Mouse (Mus musculus) embryo, embryonic 11.5 days (tissue): ENCODE data around the gene Ddx19b.
"Not testable (repeated sequence)": the region's sequence is repeated elsewhere in the genome, so short reads cannot be mapped to it uniquely, and the experiment has no call there.

Experiments used
- DNase-seq: peaks from one replicate; pipeline ENCODE4 v3.0.0-alpha.2; 2012; ENCODE audit warnings: low read depth, low spot score

Ddx19b gene

DNA sequence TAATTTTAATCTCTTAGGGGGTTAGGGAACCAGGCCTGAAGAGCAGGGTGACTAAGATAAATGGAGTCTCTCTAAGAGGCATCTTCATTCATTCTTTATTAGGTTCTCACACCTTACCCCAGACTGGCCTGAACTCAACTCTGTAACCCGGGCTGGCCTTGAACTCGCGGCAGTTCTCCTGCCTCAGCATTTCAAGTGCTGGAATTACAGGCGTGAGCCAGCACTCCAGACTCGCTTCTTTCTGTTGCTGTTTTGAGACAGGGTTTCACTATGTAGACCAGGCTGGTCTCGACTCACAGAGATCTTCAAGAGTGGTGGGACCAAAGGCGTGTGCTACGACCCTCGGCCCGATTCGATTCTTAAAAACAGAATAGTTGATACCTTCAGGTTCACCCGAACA lies 2.7 kb upstream of the Ddx19b start:
- DNase-seq = no peak

DNA sequence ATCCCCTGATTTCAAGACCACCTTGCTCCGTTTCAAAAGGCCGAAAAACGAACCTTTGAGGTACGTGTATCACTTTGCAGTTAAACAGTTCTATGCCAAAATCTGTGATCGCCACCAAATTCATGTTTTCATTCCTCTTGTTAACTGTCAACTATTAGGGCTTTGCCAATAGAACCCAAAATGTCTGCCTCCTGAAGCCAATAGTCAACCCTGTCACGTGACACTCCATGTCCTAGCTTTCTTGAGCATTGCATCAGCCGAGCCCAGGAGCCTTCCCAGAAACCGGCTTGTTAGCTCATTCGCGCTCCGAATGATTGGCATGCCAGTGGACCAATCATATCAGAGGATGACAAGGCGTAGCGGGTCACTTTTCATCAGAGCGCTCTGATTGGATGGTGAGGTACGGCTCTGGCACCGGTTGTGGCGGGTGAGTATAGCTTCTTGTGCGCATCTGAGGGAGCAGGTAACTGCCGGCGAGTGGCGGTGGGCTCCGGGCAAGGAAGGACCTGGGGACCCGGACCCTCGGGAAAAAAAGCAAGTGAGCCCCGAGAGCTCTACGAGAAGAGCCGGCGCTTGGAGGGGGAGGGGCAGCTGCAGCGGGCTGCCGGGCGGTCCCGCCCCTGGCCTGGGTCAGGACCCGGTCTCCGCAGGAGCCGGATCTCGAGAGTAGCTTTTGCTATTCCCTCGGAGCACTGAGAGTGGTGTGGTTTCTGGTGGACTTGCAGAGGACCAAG lies 2.1 kb upstream of the Ddx19b start:
- peak; percentile 100 for DNase-seq

DNA sequence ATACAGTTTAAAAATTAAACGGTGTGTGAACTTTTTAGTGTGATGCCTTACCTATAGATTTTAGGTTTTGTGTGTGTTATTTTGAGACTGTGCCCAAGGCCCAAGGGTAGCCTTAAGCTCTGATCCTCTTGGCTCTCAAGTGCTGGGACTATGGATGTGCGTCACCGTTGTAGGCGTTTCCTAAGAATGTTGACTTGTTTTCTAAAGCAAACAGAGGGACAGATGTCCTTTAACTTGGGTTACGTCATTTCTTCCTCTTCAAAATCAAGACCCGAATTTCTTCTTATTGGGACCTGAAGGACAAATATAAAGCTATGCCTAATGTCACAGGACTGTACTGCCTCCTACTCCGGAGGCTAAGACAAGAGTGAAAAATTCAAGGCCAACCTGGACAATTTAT lies 1.4 kb upstream of the Ddx19b start, which contains the start of gene Aars:
Gene Aars (plus strand): TSS at position 229 of the 400 bp plus-strand sequence.
- DNase-seq = no peak

DNA sequence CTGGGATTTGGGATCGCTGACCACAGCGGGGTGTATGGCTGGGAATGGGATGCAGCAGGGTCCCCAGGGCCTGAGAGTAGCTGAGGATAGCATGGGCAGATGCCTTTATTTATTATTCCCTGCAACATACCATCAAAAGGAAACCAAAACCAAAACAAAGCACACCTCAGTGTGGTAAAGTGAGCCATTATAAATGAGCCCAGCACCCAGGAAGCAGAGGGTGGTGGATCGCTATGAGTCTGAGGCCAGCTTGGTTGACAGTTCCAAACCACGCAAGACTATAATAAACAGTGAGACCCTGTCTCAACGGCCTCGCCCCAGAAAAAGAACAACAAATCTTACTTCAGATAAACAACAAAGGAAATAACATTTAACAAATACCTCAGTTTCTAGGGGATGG lies 1.5 kb downstream of the Ddx19b start:
- no peak for DNase-seq

DNA sequence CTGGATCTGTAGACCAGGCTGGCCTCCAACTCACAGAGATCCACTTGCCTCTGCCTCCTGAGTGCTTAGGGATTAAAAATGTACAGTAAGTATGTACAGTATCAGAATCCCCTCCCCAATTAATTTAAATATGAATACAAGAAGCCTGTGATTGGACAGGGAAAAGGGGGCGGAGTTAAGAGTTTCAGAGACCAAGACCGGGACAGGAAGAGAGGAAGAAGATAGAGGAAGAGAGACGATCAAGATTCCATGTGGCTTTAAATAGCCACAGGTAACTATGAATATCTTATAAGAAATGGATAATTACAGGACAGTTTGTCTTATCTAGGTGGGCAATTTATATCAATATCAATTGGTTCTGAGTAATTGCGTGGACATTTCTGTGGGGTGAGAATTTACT lies 2.0 kb downstream of the Ddx19b start:
- DNase-seq = no peak

DNA sequence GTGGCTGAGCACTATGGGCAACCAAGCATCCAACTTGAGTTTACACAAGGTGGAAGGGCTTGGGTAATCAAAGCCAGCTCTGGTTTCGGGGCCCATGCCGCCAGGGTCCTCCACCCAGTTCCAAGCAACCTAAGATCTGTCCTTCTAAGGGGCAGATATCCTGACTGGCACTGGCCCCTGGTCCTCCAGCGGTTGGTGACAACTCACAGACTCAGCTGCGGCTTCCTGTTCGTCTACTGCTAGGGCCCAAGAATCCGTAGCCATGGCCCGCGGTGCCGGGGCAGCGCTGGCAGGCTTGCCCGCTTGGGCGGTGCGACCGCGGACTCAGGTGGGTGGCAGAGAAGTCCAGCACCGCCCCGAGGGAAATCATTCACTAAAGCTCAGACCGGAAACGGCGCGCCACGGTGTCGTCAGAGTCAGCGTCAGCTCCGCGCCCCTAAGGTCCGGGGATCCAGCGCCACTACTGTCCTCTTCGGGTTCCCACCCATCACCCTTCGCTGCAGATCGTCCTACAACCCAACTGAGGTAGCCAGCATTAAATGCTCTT lies 4.1 kb downstream of the Ddx19b start:
- peak; percentile 61 for DNase-seq

DNA sequence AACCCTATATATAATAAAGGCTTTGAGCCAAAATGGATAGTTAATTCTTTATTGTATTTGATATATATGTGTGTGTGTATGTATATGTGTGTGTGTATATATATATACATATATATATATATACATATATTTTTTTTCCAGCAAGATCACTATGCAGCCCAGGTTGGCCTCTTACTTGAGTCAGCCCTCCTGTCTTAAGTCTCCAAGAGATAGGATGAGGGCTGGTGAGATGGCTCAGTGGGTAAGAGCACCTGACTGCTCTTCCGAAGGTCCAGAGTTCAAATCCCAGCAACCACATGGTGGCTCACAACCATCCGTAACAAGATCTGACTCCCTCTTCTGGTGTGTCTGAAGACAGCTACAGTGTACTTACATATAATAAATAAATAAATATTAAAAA lies 4.9 kb downstream of the Ddx19b start:
- DNase-seq = not testable (repeated sequence)

DNA sequence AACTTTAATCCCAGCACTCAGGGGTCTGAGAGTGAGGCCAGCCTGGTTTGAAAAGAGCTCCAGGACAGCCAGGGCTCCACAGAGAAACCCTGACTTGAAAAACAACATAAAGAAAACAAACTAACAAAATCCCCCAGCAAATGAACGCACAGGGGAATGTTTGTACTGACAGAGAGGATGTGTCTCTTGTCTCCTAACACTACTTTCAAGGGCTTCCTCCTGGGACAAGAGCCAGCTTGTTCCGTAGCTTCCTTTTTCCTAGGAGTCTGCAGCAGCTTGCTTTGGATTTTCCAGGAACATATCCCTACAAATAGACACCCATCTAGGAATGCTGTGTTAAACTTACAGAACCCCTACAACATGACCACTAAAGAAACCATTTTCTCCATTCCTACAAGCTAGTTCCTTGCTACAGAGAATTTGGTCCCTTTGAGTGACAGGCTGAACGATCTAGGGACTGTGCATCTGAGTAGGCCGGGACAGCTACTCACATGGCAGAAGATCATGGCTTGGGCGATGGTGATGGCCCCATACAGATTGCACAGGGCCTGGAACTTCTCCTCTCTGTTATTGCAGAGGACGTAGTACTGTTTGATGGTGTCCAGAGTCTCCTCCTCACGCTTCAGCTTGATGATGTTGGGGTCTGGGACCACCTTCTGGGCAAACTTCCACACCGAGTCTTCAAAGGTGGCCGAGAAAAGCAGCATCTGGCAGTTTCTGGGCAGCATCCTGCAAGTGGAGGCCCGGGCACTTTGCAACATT lies 21.1 kb downstream of the Ddx19b start:
- DNase-seq = not testable (repeated sequence)

DNA sequence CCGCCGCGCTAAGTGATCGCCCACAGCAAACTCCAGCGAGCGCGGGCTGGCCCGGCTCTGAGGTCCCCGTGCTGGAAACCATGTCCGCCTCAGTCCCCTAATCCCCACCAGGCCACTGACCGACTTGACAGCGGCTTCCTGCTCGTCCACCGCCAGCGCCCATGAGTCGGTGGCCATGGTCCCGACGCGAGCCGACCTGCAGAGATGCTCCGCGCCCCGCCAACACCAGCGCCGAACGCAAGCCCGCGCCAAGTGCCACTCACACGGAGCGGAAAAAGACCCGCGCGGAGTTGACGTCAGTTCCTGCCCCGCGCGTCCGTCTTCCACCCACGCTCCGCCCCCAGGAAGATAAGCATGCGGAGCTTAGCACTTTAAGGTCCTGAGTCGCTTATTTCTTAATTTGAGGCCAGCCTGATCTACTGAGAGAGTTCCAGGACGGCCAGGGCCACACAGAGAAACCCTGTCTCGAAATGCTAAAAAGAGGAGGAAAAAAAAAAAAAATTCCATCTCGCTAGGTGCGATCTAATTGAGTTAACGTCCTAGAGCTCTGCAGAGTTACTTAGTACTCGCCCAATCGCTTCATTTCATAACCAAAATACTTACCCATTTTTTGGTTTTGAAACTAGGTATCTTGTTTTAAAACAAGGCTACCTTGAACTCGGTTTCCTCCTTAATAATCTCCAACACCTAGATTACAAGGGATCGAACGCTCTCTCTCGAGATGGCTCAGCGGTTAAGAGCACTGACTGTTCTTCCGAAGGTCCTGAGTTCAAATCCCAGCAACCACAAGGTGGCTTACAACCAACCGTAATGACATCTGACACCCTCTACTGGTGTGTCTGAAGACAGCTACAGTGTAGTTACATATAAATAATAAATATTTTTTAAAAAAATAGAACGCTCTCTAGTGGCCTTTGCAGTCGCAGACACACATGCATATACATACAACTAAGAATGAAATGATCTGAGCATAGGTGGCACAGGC lies 33.7 kb downstream of the Ddx19b start, which contains the start of gene Ddx19a:
Gene Ddx19a (minus strand): TSS at position 254 of the 985 bp plus-strand sequence.
- DNase-seq = peak; percentile 77

DNA sequence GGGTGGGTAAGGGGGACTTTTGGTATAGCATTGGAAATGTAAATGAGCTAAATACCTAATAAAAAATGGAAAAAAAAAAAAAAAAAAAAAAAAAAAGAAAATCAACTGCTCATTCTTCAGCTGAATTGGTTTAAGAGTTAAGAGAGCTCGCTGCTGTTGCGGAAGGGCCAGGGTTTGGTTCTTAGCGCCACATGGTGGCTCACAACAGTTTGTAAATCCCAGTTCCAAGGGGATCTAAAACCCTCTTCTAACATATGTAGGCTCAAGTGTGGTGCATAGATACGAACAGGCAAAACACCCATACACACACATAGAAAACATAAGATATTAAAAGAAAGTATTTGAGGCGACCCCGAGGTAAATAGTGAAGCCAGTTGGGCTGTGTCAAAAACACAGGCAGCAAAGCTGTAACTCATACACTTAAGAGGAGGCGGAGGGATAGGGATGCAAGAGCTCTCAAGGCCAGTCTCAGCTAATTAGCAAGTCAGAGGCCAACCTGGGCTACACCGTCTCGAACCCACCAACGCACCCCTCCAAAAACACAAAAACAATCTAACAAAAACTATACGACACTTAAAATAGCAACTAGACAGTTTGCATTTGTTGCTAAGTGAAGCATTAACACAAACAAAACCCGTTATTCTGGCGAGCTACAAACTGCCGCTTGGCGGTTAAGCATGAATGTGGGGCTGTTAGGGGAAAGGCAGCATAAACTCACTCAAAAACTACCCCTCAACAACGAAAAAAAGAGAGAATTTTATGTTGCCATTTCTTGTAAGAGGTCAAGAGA lies 34.7 kb downstream of the Ddx19b start:
- no peak for DNase-seq

DNA sequence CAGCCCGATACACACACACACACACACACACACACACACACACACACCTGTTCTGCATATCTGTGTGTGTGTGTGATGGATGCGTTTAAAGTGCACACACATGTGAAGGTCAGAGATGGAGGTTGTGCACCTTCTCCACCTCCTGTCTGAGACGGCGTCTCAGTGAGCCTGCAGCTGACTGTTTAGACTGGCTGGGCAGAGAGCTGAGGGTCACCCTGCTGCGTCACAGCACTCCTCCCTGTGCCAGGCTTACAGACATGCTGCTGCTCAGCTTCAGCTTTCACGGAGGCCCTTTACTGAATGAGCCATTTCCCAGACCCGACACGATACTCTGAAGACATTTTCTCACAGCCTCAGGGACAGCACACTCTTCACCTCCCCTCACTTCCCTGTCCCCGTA lies 41.5 kb downstream of the Ddx19b start:
- DNase-seq = no peak

DNA sequence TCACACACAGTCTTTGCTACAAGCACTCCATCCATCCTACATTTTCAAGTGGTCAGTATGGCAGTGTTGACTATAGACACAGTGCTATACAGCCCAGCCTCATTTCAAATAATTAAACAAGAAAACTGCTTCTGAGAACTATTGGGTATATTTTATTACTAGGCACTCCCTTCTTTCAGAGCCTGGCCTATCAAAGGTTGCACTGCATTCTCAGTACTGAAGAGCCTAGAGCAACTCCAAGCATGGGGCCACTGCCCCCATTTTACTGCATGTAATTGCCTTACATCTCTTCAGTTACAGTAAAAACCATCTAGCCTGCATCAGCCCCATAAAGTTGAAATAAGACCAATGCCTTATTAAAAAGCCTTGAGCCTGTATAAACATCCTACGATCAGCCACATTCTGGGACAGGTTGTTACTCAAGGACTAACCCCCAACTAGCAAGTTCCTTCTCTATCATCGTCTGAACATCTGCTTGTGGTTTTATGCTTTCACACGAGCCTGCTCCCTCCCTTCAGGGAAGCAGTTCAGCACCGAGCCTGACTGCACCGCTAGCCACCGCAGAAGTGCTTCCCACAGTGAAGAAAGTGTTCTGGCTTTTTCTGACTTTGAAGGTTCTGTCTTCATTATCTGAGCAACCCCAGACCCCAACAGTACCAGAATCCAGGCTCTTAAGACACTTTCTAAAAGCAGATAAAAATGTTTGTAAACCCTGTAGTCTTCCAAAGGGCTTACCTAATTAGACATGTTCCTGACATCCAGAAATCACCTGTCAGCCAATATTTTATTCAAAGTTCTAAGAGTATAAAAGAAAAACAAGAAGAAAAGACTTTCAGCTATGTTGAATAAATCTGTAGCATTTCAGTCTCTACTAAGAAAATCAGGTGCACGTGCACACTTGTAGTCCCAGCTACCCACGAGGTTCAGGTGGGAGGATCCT lies 43.5 kb downstream of the Ddx19b start:
- DNase-seq = no peak

DNA sequence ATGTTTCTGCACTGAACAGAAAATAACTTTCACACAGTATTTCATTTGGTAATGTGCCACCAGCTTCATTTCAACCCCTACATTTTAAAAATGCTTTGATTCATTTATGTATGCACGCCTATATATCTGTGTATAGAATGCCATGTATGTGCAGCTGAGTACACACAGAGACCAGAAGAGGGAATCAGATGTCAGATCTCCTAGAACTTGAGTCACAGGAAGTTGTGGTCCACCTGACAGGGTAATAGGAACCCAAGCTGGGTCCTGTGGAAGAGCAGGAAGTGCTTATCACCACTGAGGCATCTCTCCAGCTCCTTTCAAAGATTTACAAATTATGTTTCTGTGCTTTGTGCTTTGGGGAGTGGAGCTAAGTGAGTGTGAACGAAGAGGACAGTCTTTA lies 50.2 kb downstream of the Ddx19b start:
- no peak for DNase-seq

DNA sequence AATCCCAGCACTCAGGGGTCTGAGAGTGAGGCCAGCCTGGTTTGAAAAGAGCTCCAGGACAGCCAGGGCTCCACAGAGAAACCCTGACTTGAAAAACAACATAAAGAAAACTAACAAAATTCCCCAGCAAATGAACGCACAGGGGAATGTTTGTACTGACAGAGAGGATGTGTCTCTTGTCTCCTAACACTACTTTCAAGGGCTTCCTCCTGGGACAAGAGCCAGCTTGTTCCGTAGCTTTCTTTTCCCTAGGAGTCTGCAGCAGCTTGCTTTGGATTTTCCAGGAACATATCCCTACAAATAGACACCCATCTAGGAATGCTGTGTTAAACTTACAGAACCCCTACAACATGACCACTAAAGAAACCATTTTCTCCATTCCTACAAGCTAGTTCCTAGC lies 53.6 kb downstream of the Ddx19b start:
- DNase-seq = not testable (repeated sequence)

DNA sequence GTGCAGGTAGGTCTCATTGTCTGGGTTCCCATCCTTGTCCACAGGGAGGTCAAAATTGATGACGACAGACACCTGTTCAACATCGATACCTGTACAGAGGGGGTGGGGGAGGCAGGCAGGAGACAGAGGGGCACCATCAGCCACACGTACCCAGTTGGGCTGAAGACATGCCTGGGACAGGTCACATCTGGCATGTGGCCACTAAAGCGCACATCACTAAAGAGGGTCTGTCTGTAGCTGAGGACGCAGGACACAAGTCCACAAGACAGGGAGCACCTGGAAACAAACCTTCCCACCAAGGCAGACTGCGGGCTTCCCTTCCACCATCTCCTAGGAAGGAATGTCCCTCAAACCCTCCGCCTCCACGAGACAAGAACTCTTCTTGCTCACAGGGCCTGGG lies 55.0 kb downstream of the Ddx19b start:
- not testable (repeated sequence) for DNase-seq

DNA sequence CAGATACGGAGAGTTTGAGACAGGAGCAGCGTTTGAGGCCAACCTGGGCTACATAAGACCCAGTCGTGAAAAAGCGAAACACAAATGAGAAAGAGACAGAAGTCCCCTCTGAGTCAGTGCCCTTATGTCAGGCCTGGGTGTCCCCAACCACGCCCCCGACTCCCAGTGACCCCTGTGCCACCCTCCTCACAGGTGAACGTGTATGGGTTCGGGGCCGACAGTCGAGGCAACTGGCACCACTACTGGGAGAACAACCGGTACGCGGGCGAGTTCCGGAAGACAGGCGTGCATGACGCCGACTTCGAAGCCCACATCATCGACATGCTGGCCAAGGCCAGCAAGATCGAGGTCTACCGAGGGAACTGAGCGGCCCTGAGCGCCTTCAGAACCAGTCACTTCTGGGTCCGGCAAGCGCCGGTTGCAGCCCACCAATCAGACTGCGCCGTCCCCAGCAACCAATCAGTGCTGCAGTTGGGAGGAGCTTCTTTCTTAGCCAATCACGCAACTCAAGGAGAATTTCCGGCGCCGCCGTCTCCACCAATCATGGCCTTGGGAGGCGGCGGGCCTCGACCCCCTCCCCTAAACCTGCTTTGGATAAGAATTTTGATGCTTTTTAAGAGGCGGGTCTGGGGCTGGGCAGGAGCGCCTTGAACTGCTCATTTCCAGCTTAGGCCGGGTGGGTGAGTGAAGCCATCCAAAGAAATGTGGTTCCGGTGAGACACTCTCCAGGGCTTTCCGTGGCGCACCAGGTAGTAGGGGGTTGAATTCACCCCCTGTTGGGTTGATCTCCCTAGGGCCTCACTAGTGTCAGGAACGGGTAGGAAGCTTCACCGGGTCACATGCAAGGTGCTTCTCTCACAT lies 61.4 kb downstream of the Ddx19b start:
- peak; percentile 85 for DNase-seq

DNA sequence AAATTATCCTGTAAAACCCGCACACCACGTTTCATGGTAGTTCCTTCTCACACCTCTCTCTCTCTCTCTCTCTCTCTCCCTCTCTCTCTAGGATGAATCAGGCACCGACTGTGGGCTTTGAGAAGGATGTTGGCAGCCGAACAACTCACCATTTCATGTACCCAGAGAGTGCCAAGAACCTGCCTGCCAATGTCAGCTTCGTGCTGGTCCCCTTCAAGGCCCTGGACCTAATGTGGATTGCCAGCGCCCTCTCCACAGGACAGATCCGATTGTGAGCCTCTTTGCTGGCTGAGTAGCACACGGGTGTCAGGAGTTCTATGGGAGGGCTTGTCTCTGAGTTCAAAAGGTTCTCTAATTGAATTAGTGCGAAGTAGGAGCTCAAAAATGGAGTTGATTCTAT lies 64.2 kb downstream of the Ddx19b start:
- DNase-seq = no peak

DNA sequence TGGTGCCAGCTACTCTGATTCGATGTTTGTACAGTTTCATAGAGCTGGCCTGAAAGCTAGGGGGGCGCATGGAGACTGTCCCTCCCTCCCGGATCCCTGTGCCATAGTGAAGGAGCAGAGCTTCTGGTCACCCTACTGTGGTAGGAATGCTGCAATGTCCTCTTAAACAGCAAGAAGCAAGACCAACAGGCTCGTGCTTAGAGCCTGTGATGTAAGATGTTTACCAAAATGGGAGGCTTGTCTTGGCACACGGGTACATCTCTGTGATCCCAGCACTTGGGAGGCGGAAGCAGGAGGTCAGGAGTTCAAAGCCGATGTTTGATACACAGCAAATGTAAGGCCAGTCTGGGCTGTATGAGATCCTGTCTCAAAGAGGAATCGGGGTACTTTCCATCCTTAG lies 65.0 kb downstream of the Ddx19b start:
- DNase-seq = no peak

DNA sequence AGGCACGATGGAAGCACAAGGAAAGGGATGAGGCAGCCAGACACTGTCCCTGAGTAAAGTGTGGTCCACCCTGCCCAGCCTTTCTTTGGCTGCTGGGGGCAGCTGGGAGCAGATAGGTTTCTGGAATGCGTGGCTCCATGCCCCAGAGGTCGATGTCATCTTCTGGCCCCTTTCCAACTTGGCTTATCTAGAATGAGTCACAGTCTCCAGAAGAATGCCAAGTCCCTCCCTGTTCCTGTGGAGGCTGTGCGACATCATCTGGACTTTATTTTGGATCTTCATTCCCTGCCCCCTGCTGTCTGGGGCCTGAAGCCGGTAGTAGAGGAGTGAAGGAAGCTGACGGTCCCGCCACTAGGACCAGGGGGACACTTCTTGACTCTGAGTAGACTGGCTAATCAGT lies 66.0 kb downstream of the Ddx19b start:
- DNase-seq = no peak
